9 mouse cellular contexts compared by ENCODE assay signal in the genomic region with DNA sequence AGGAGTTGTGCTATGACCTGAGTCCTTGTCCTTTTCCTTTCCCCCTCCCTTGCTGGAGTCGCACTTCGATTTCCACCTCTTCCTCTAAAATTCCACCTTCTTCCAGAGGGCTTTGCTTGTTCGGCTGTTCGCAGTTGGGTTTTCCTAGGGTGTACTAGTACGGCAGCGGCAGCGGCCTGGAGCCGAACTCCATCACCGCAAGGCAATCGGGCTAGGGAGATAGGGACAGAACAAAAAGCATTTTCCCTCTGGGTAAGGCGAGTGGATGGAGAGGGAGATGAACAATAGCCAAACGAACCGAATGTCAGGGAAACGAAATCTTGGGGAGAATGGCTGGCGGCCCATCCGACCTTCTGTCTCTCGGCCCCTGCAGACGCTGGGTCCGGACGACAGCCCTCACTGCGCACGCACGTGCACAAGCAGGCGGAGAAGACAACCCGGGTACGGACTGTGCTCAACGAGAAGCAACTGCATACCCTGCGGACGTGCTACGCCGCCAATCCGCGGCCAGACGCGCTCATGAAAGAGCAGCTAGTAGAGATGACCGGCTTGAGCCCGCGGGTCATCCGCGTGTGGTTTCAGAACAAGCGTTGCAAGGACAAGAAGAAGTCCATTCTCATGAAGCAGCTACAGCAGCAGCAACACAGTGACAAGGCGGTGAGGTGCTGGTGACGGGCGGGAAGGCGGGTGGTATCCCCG. TPM values are rescaled to one million over a fixed set of nuclear protein-coding genes. Genes with fewer than 3 reads are reported as not detected.
DNase-seq lines count a peak whose midpoint lies in the region; ATAC-seq and TF ChIP-seq lines count a peak whose summit lies in the region.
"Had no signal": no experiment of that assay in that cellular context is flagged by ENCODE, and none has a peak within 500 bp of the region (broad histone marks: within the 10 kb centered on the region; RNA-seq: fewer than 3 reads in every experiment).

No protein-coding gene starts in this region.

- H3K4me2 ChIP-seq in lung, embryonic 14.5 days, result peak overlapping the region; percentile 48
- peak overlapping the region; percentile 46 for H3K4me2 ChIP-seq in forebrain, embryonic 13.5 days
- H3K4me2 ChIP-seq in hindbrain, embryonic 14.5 days (replicated peaks), result peak overlapping the region; percentile 27
- H3K4me2 ChIP-seq in neural tube, embryonic 13.5 days, result peak overlapping the region; percentile 48

- peak; percentile 64 for DNase-seq in lung, embryonic 14.5 days
- no peak for DNase-seq in lung, postnatal 25 days (ENCODE audit: low spot score)
- no peak for DNase-seq in hindbrain, embryonic 14.5 days (ENCODE audit: low spot score)
- DNase-seq in liver, result peak; percentile 38

- H3K4me3 ChIP-seq in lung, embryonic 14.5 days (ENCODE audit: low read depth, low read length), result peak overlapping the region; percentile 19
- peak overlapping the region; percentile 23 for H3K4me3 ChIP-seq in brown adipose tissue, adult 24 weeks (ENCODE audit: insufficient read depth, low read depth, low read length)
- H3K4me3 ChIP-seq in forebrain, embryonic 13.5 days, result peak overlapping the region; percentile 20
- peak overlapping the region; percentile 11; the same call in 1 of the 2 replicates for H3K4me3 ChIP-seq in hindbrain, embryonic 14.5 days (replicated peaks; ENCODE audit: low read length)
- H3K4me3 ChIP-seq in neural tube, embryonic 13.5 days, result peak overlapping the region; percentile 38

- no peak for TF ChIP-seq CTCF in lung, embryonic 14.5 days (IDR thresholded peaks at IDR 0.05; ENCODE audit: low read depth)

- no peaks in the 10 kb centered on the region for H3K36me3 ChIP-seq in lung, embryonic 14.5 days (ENCODE audit: insufficient read depth)
- H3K36me3 ChIP-seq in forebrain, embryonic 13.5 days (ENCODE audit: poor library complexity, severe bottlenecking), result no peaks in the 10 kb centered on the region
- H3K36me3 ChIP-seq in hindbrain, embryonic 14.5 days (replicated peaks; ENCODE audit: control insufficient read depth, insufficient read depth), result no peaks in the 10 kb centered on the region
- no peaks in the 10 kb centered on the region for H3K36me3 ChIP-seq in neural tube, embryonic 13.5 days

- H3K9me3 ChIP-seq in lung, embryonic 14.5 days (ENCODE audit: low read depth, low read length), result no peaks in the 10 kb centered on the region
- no peaks in the 10 kb centered on the region for H3K9me3 ChIP-seq in forebrain, embryonic 13.5 days (replicated peaks)
- H3K9me3 ChIP-seq in hindbrain, embryonic 14.5 days (ENCODE audit: control insufficient read depth, low read length), result no peaks in the 10 kb centered on the region
- no peaks in the 10 kb centered on the region for H3K9me3 ChIP-seq in neural tube, embryonic 13.5 days

- H3K9ac ChIP-seq in lung, embryonic 14.5 days, result no peak overlapping the region
- peak overlapping the region; percentile 40; the same call in 1 of the 2 replicates for H3K9ac ChIP-seq in forebrain, embryonic 13.5 days
- no peak overlapping the region; the same call in 1 of the 2 replicates for H3K9ac ChIP-seq in hindbrain, embryonic 14.5 days
- peak overlapping the region; percentile 67 for H3K9ac ChIP-seq in neural tube, embryonic 13.5 days

- ATAC-seq in lung, embryonic 14.5 days (ENCODE audit: insufficient read depth), result no peak
- no peak for ATAC-seq in forebrain, embryonic 13.5 days
- no peak for ATAC-seq in hindbrain, embryonic 14.5 days (ENCODE audit: low FRiP score)
- ATAC-seq in neural tube, embryonic 13.5 days (ENCODE audit: low read depth), result no peak
- ATAC-seq in erythroblast, adult 5-6 weeks (replicated peaks; ENCODE audit: low FRiP score, poor library complexity, severe bottlenecking), result no peak

- H3K4me1 ChIP-seq in lung, embryonic 14.5 days (ENCODE audit: insufficient read depth), result peaks cover 8% of the 10 kb centered on the region; the same call in 1 of the 2 replicates
- peaks cover 15% of the 10 kb centered on the region for H3K4me1 ChIP-seq in brown adipose tissue, adult 24 weeks (ENCODE audit: control insufficient read depth, insufficient read depth, insufficient read length, low read length)
- peaks cover 52% of the 10 kb centered on the region for H3K4me1 ChIP-seq in forebrain, embryonic 13.5 days
- H3K4me1 ChIP-seq in hindbrain, embryonic 14.5 days (replicated peaks; ENCODE audit: control insufficient read depth, insufficient read depth, low read length), result 0 out of 2 replicates have a peak, but pooled peaks cover 4% of the 10 kb centered on the region
- H3K4me1 ChIP-seq in neural tube, embryonic 13.5 days (replicated peaks), result peaks cover 50% of the 10 kb centered on the region

- peaks cover 99% of the 10 kb centered on the region for H3K27me3 ChIP-seq in lung, embryonic 14.5 days (ENCODE audit: insufficient read depth, low read length)
- H3K27me3 ChIP-seq in forebrain, embryonic 13.5 days, result peaks cover 99% of the 10 kb centered on the region
- peaks cover 98% of the 10 kb centered on the region for H3K27me3 ChIP-seq in hindbrain, embryonic 14.5 days (ENCODE audit: control insufficient read depth, insufficient read depth, low read length)
- peaks cover 100% of the 10 kb centered on the region for H3K27me3 ChIP-seq in neural tube, embryonic 13.5 days

- H3K27ac ChIP-seq in lung, embryonic 14.5 days (ENCODE audit: low read depth), result no peak overlapping the region
- no peak overlapping the region for H3K27ac ChIP-seq in brown adipose tissue, adult 24 weeks (replicated peaks; ENCODE audit: low read depth, low read length)
- no peak overlapping the region for H3K27ac ChIP-seq in forebrain, embryonic 13.5 days
- no peak overlapping the region; the same call in 1 of the 2 replicates for H3K27ac ChIP-seq in hindbrain, embryonic 14.5 days
- H3K27ac ChIP-seq in neural tube, embryonic 13.5 days (replicated peaks), result peak overlapping the region; percentile 70

- WGBS in lung, embryonic 14.5 days, result 3% methylated on average over 46 of the region's 46 CpGs
- WGBS in forebrain, embryonic 13.5 days, result under 1% methylated on average over 46 of the region's 46 CpGs
- under 1% methylated on average over 46 of the region's 46 CpGs for WGBS in hindbrain, embryonic 14.5 days
- under 1% methylated on average over 46 of the region's 46 CpGs for WGBS in neural tube, embryonic 13.5 days

RNA-seq across cellular contexts. Expression of gene Isl2, which starts 5.4 kb away (rescaled TPM):
- 0.12 TPM in 1 of 2 replicates, not detected in the other for polyA plus RNA-seq in lung, embryonic 14.5 days (2014; fragmentation: Nextera tagmentation; extraction: Ambion mirVana)
- not detected in 2 replicates for polyA plus RNA-seq in brown adipose tissue, adult 24 weeks (2012; ENCODE audit: insufficient read depth, insufficient read length, missing spikeins)
- polyA plus RNA-seq in forebrain, embryonic 13.5 days (2015; fragmentation: Nextera tagmentation; extraction: Ambion mirVana), result 0.19 TPM in 1 of 2 replicates, not detected in the other
- 1.9 and 3.0 TPM in 2 replicates for polyA plus RNA-seq in hindbrain, embryonic 14.5 days (2014; fragmentation: Nextera tagmentation; extraction: Ambion mirVana)
- 55.2 and 62.4 TPM in 2 replicates for polyA plus RNA-seq in neural tube, embryonic 13.5 days (2015; fragmentation: Nextera tagmentation; extraction: Ambion mirVana)
- total RNA-seq in erythroblast, adult 5-6 weeks (2015; ENCODE audit: low replicate concordance), result not detected in 2 replicates
- not detected in 2 replicates for total RNA-seq in erythroblast, adult 5-6 weeks (2017; ENCODE audit: low replicate concordance)
- total RNA-seq: hematopoietic stem cell, adult 5-6 weeks had no signal

RNA-seq across cellular contexts. Expression of gene Etfa, which starts 31.8 kb away (rescaled TPM):
- polyA plus RNA-seq in lung, embryonic 14.5 days (2014; fragmentation: Nextera tagmentation; extraction: Ambion mirVana), result 194 and 201 TPM in 2 replicates
- polyA plus RNA-seq in brown adipose tissue, adult 24 weeks (2012; ENCODE audit: insufficient read depth, insufficient read length, missing spikeins), result 1,767 and 2,276 TPM in 2 replicates
- polyA plus RNA-seq in forebrain, embryonic 13.5 days (2015; fragmentation: Nextera tagmentation; extraction: Ambion mirVana), result 119 and 129 TPM in 2 replicates
- polyA plus RNA-seq in hindbrain, embryonic 14.5 days (2014; fragmentation: Nextera tagmentation; extraction: Ambion mirVana), result 94.5 and 99.0 TPM in 2 replicates
- polyA plus RNA-seq in neural tube, embryonic 13.5 days (2015; fragmentation: Nextera tagmentation; extraction: Ambion mirVana), result 106 and 116 TPM in 2 replicates
- 37.2 and 39.2 TPM in 2 replicates for total RNA-seq in erythroblast, adult 5-6 weeks (2015; ENCODE audit: low replicate concordance)
- total RNA-seq in erythroblast, adult 5-6 weeks (2017; ENCODE audit: low replicate concordance), result 14.1 and 32.3 TPM in 2 replicates

Comparison
In these comparisons a context has a peak if more than half of its experiments do, and no peak if none do; other contexts are left out.
1. DNase-seq: peak in lung, embryonic 14.5 days (single experiment) and liver (single experiment); none in lung, postnatal 25 days (single experiment) and hindbrain, embryonic 14.5 days (single experiment).
2. H3K9ac ChIP-seq: peak in forebrain, embryonic 13.5 days (single experiment) and neural tube, embryonic 13.5 days (single experiment); none in lung, embryonic 14.5 days (single experiment) and hindbrain, embryonic 14.5 days (single experiment).
3. RNA of gene Isl2, which starts 5.4 kb away (polyA plus RNA-seq): 55.2 to 62.4 TPM in neural tube, embryonic 13.5 days; 1.9 to 3.0 TPM in hindbrain, embryonic 14.5 days, 0.12 TPM in lung, embryonic 14.5 days, not detected in brown adipose tissue, adult 24 weeks and 0.19 TPM in forebrain, embryonic 13.5 days; every median in the first group is over 10 times any median in the second.
4. Peak in every context shown above with its lines, with median percentiles within 50 percentile points of each other: H3K4me2 ChIP-seq and H3K4me3 ChIP-seq.